Mouse (Mus musculus) frontal cortex, adult 2 months (tissue): ENCODE results near the gene Mmp15. TPM values are rescaled to one million over a fixed set of nuclear protein-coding genes. Genes with fewer than 3 reads are reported as not detected.
A peak's percentile ranks its signal among the peaks of the same experiment; 100 is the strongest.

ENCODE experiments used
- DNase-seq, 2 experiments: peaks; one replicate each; pipeline ENCODE4 v3.0.0; 2022; ENCODE audit warnings: low spot score in 1 of 2; ENCODE audit errors: extremely low spot score in 1 of 2
- polyA plus RNA-seq: library from polyadenylated mRNA; depleted of rRNA; stranded (reverse); fragments of >200 nt; gene quantifications from 2 replicates; pipeline ENCODE4 v1.2.3, GENCODE M21; 2012

Mmp15 gene
- polyA plus RNA-seq, 1 experiment, result 8.4 TPM

- no peak for DNase-seq
Measured at GRCm38 (mm10) chr8:95336363-95336762, 15.7 kb upstream of the Mmp15 start.

- DNase-seq, result no peak
Measured at GRCm38 (mm10) chr8:95341721-95342120, 10.3 kb upstream of the Mmp15 start.

- DNase-seq, result no peak
Measured at GRCm38 (mm10) chr8:95344668-95345067, 7.4 kb upstream of the Mmp15 start.

- DNase-seq, result peak; percentile 58 to 91
Measured at GRCm38 (mm10) chr8:95346643-95347545, 5.2 kb upstream of the Mmp15 start.

GRCm38 (mm10) chr8:95348356-95348755, 3.7 kb upstream of the Mmp15 start:
- DNase-seq, result no peak

GRCm38 (mm10) chr8:95348811-95349630, 3.0 kb upstream of the Mmp15 start:
- DNase-seq, result peak; percentile 80 to 88

GRCm38 (mm10) chr8:95351461-95351860, 607 bp upstream of the Mmp15 start:
- DNase-seq, result no peak

GRCm38 (mm10) chr8:95352871-95353866, 1.1 kb downstream of the Mmp15 start:
- no peak for DNase-seq

GRCm38 (mm10) chr8:95354606-95355005, 2.5 kb downstream of the Mmp15 start:
- DNase-seq, result no peak

- no peak for DNase-seq
Measured at GRCm38 (mm10) chr8:95358550-95359411, 6.7 kb downstream of the Mmp15 start.

GRCm38 (mm10) chr8:95360181-95361015, 8.3 kb downstream of the Mmp15 start:
- no peak for DNase-seq

GRCm38 (mm10) chr8:95361016-95361341, 8.9 kb downstream of the Mmp15 start:
- no peak for DNase-seq

GRCm38 (mm10) chr8:95362272-95362671, 10.2 kb downstream of the Mmp15 start:
- no peak for DNase-seq

- no peak for DNase-seq
Measured at GRCm38 (mm10) chr8:95363849-95364248, 11.8 kb downstream of the Mmp15 start.

- DNase-seq, result no peak
Measured at GRCm38 (mm10) chr8:95369581-95370326, 17.7 kb downstream of the Mmp15 start.

GRCm38 (mm10) chr8:95373389-95374002, 21.4 kb downstream of the Mmp15 start:
- DNase-seq, result no peak

GRCm38 (mm10) chr8:95374429-95374828, 22.4 kb downstream of the Mmp15 start:
- no peak for DNase-seq
